Mouse (Mus musculus): ENCODE results near the gene Hypk. TPM values are rescaled to one million over a fixed set of nuclear protein-coding genes. Genes with fewer than 3 reads are reported as not detected.
A peak's percentile ranks its signal among the peaks of the same experiment; 100 is the strongest.

Hypk gene
- polyA plus RNA-seq, 1 experiment from 2014 or later, result 65.1 TPM

DNA sequence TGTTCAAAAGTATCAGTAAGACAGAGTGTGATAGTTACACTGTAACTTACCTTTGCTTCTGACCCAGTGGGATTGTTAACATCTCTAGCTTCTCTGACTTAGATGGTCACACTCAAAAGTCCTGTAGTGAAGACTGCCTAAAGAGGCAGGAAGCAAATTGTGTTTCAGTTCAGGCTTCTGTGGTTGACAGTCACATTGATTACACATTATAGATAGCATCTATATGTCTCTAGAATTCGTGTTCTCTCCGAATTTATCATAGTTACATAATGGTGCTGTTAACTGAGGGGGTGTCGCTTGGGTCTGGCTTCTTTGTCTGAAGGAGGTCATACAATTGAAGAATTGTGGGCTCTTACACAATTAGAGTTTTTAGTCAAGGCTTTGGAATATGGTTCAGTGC, 38.0 kb upstream of the Hypk start:
- ATAC-seq, result no peak
- Histone ChIP-seq H3K9ac (ENCODE audit: low read depth, low read length) (0 out of 2 replicates have a peak overlapping the region, but pooled peaks have one; percentile 17), H3K9me3 (ENCODE audit: control insufficient read depth) (no peaks in the 10 kb centered on the region), H3K36me3 (ENCODE audit: control insufficient read depth, insufficient read depth) (peaks cover 10% of the 10 kb centered on the region; the same call in 1 of the 2 replicates), H3K4me3 (ENCODE audit: low read depth, low read length) (peak overlapping the region; percentile 99), H3K4me2 (replicated peaks; ENCODE audit: low read depth) (peak overlapping the region; percentile 70), H3K27ac (ENCODE audit: low read depth, low read length) (no peak overlapping the region), H3K4me1 (replicated peaks; ENCODE audit: control insufficient read depth, insufficient read depth, low read length) (no peaks in the 10 kb centered on the region), H3K27me3 (replicated peaks; ENCODE audit: control insufficient read depth, insufficient read depth, low read length) (no peaks in the 10 kb centered on the region)
- TF ChIP-seq CTCF (IDR thresholded peaks at IDR 0.05; ENCODE audit: low read depth), result no peak
- WGBS, result 27% methylated on average over 3 of the region's 3 CpGs

DNA sequence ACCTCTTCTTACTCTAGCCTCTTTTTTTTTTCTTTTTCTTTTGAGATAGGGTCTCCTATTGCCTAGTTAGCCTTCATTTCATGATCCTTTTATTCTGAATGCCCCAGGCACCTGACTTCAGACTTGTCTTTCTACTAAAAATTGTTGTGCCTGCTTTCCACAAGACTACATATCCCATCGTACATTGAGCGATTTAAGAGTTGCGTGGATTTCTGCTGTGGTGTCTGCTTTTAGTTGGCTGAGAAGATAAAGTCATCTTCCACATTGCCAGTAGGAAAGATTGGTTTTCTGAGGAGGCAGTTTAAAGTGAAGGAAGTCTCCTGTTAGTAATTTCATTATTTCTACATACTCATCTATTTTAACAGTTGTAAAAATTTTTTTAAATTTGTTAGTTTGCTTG, 37.5 kb upstream of the Hypk start:
- no peak for TF ChIP-seq CTCF (IDR thresholded peaks at IDR 0.05; ENCODE audit: low read depth)
- no peak for ATAC-seq
- Histone ChIP-seq H3K27me3 (replicated peaks; ENCODE audit: control insufficient read depth, insufficient read depth, low read length) (no peaks in the 10 kb centered on the region), H3K27ac (ENCODE audit: low read depth, low read length) (no peak overlapping the region), H3K4me1 (replicated peaks; ENCODE audit: control insufficient read depth, insufficient read depth, low read length) (no peaks in the 10 kb centered on the region), H3K9ac (ENCODE audit: low read depth, low read length) (no peak overlapping the region), H3K36me3 (ENCODE audit: control insufficient read depth, insufficient read depth) (peaks cover 10% of the 10 kb centered on the region; the same call in 1 of the 2 replicates), H3K4me2 (replicated peaks; ENCODE audit: low read depth) (peak overlapping the region; percentile 70), H3K9me3 (ENCODE audit: control insufficient read depth) (no peaks in the 10 kb centered on the region), H3K4me3 (ENCODE audit: low read depth, low read length) (0 out of 2 replicates have a peak overlapping the region, but pooled peaks have one; percentile 99)
- 51% methylated on average over 3 of the region's 3 CpGs for WGBS

DNA sequence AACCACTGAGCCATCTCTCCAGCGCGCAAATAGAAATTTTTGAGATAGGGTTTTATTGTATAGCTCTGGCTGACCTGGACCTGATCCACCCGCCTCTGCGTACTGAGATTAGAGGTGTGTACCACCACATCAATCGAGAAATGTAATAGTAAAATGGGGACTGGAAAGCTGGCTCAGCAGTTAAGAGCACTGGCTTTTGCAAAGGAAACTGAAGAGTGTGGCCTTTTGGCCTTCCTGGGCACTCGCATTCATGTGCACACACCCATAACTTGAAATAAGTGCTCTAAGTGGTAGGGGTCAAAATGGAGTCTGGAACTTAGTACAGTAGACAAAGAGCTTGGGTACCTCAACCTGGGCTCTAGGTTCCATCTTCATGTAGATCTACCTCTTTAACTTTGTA, 36.7 kb upstream of the Hypk start:
- TF ChIP-seq CTCF (IDR thresholded peaks at IDR 0.05; ENCODE audit: low read depth), result no peak
- 52% methylated on average over 6 of the region's 6 CpGs for WGBS
- Histone ChIP-seq H3K4me2 (replicated peaks; ENCODE audit: low read depth) (peak overlapping the region; percentile 28; the same call in 1 of the 2 replicates), H3K27ac (ENCODE audit: low read depth, low read length) (no peak overlapping the region), H3K27me3 (replicated peaks; ENCODE audit: control insufficient read depth, insufficient read depth, low read length) (no peaks in the 10 kb centered on the region), H3K9me3 (ENCODE audit: control insufficient read depth) (no peaks in the 10 kb centered on the region), H3K9ac (ENCODE audit: low read depth, low read length) (no peak overlapping the region), H3K4me3 (ENCODE audit: low read depth, low read length) (no peak overlapping the region), H3K36me3 (ENCODE audit: control insufficient read depth, insufficient read depth) (peaks cover 10% of the 10 kb centered on the region; the same call in 1 of the 2 replicates), H3K4me1 (replicated peaks; ENCODE audit: control insufficient read depth, insufficient read depth, low read length) (no peaks in the 10 kb centered on the region)
- ATAC-seq, result no peak

DNA sequence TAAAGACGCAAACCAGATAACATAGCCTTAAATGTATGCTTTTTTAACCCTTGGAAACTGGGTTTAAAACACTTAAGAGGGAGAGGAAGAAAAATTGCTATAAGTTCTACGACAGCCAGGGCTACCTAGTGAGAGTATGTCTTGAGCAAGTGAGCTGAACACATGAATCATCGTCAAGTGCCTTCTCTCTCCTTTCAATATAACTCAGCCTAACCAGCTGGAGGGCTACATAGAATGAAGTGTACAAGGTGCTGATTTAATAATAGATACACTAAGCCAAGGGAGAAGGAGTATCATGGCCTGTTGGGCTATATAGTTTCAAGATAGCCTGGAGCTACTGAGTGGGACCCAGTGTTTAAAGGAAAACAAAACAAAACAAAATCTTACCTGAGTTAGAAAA, 34.6 kb upstream of the Hypk start:
- 60% methylated on average over 3 of the region's 3 CpGs for WGBS
- Histone ChIP-seq H3K27me3 (replicated peaks; ENCODE audit: control insufficient read depth, insufficient read depth, low read length) (no peaks in the 10 kb centered on the region), H3K4me2 (replicated peaks; ENCODE audit: low read depth) (no peak overlapping the region), H3K36me3 (ENCODE audit: control insufficient read depth, insufficient read depth) (peaks cover 25% of the 10 kb centered on the region), H3K9me3 (ENCODE audit: control insufficient read depth) (no peaks in the 10 kb centered on the region), H3K4me3 (ENCODE audit: low read depth, low read length) (no peak overlapping the region), H3K27ac (ENCODE audit: low read depth, low read length) (no peak overlapping the region), H3K4me1 (replicated peaks; ENCODE audit: control insufficient read depth, insufficient read depth, low read length) (no peaks in the 10 kb centered on the region), H3K9ac (ENCODE audit: low read depth, low read length) (no peak overlapping the region)
- no peak for ATAC-seq
- no peak for TF ChIP-seq CTCF (IDR thresholded peaks at IDR 0.05; ENCODE audit: low read depth)

DNA sequence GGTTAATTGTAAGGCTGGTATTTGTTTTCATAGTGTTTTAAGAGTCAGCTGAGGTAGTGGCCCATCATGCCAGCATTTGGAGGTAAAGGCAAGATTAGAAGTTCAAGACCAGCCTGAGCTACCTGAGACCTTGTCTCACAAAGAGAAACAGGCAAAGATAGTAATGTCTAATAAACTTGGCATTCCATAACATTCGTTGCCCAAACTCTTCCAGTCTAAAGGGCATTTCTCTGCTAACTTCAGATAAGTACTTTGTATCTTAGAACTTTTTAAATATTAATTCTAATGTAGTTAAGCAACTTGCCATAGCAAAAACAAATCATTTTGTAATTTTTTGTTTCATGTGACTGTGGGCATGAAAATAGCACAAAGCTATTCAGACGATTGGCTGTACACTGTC, 29.9 kb upstream of the Hypk start:
- Histone ChIP-seq H3K4me1 (replicated peaks; ENCODE audit: control insufficient read depth, insufficient read depth, low read length) (no peaks in the 10 kb centered on the region), H3K4me3 (ENCODE audit: low read depth, low read length) (no peak overlapping the region), H3K27me3 (replicated peaks; ENCODE audit: control insufficient read depth, insufficient read depth, low read length) (no peaks in the 10 kb centered on the region), H3K9ac (ENCODE audit: low read depth, low read length) (no peak overlapping the region), H3K9me3 (ENCODE audit: control insufficient read depth) (no peaks in the 10 kb centered on the region), H3K27ac (ENCODE audit: low read depth, low read length) (no peak overlapping the region), H3K4me2 (replicated peaks; ENCODE audit: low read depth) (no peak overlapping the region), H3K36me3 (ENCODE audit: control insufficient read depth, insufficient read depth) (peaks cover 54% of the 10 kb centered on the region)
- TF ChIP-seq CTCF (IDR thresholded peaks at IDR 0.05; ENCODE audit: low read depth), result no peak
- WGBS, result 79% methylated on average over 2 of the region's 2 CpGs
- ATAC-seq, result no peak

DNA sequence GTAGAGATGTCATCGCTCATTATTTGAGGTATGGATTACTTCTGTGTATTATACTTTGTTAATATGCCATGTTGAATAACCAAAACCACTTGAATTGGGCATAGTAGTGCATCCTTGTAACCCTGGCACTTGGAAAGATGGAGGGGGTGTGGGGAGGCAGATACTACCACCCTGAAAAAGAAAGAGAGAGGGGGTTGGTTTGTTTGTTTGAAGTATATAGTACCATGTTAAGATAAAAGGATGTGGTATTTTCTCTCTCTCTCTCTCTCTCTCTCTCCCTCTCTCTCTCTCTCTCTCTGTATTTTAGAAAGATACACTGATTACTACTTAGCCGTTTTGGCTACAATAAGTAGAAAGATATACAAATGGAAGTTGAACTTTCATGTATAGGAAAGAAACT, 27.2 kb upstream of the Hypk start:
- Histone ChIP-seq H3K9me3 (ENCODE audit: control insufficient read depth) (no peaks in the 10 kb centered on the region), H3K4me3 (ENCODE audit: low read depth, low read length) (no peak overlapping the region), H3K4me1 (replicated peaks; ENCODE audit: control insufficient read depth, insufficient read depth, low read length) (no peaks in the 10 kb centered on the region), H3K36me3 (ENCODE audit: control insufficient read depth, insufficient read depth) (peaks cover 72% of the 10 kb centered on the region), H3K27me3 (replicated peaks; ENCODE audit: control insufficient read depth, insufficient read depth, low read length) (no peaks in the 10 kb centered on the region), H3K4me2 (replicated peaks; ENCODE audit: low read depth) (no peak overlapping the region), H3K9ac (ENCODE audit: low read depth, low read length) (no peak overlapping the region), H3K27ac (ENCODE audit: low read depth, low read length) (no peak overlapping the region)
- no peak for TF ChIP-seq CTCF (IDR thresholded peaks at IDR 0.05; ENCODE audit: low read depth)
- ATAC-seq, result no peak
- 86% methylated on average over 2 of the region's 2 CpGs for WGBS

DNA sequence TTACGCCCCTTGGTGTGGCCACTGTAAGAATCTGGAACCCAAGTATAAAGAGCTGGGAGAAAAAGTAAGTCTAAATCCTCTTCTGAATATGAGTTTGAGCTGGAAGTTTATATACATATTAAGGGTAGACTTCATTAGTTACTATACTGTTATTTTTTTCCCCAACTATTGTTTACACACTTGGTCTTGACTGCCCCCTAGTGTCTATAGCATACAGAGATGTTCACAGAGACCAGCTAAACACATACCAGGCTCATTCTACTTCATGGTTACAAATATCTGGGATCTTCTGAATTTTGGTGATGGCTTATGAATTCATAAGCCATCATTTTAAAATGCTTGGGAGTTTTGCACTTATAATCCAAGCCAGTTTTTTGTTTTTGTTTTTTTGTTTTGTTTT, 18.2 kb upstream of the Hypk start:
- no peak overlapping the region for H3K9ac ChIP-seq (ENCODE audit: low read depth, low read length)
- TF ChIP-seq CTCF (IDR thresholded peaks at IDR 0.05; ENCODE audit: low read depth), result peak; percentile 70
- no peak overlapping the region for H3K4me3 ChIP-seq (ENCODE audit: low read depth, low read length)
- H3K36me3 ChIP-seq (ENCODE audit: control insufficient read depth, insufficient read depth), result peaks cover 89% of the 10 kb centered on the region
- no peak overlapping the region for H3K27ac ChIP-seq (ENCODE audit: low read depth, low read length)
- no peaks in the 10 kb centered on the region for H3K4me1 ChIP-seq (replicated peaks; ENCODE audit: control insufficient read depth, insufficient read depth, low read length)
- no peaks in the 10 kb centered on the region for H3K9me3 ChIP-seq (ENCODE audit: control insufficient read depth)
- 80% methylated on average over 1 of the region's 1 CpGs for WGBS
- no peak overlapping the region for H3K4me2 ChIP-seq (replicated peaks; ENCODE audit: low read depth)
- no peaks in the 10 kb centered on the region for H3K27me3 ChIP-seq (replicated peaks; ENCODE audit: control insufficient read depth, insufficient read depth, low read length)
- ATAC-seq, result no peak

Measured in intestine, postnatal 0 days (tissue).